Mouse (Mus musculus): ENCODE data around the gene Gys2. TPM values are rescaled to one million over a fixed set of nuclear protein-coding genes. Genes with fewer than 3 reads are reported as not detected.

Gys2 gene
- polyA plus RNA-seq, 1 experiment from 2014 or later: not detected

Other genes with a start within 250 kb of the Gys2 start
- gene Iapp, start 174.7 kb downstream of the Gys2 start, polyA plus RNA-seq (2015; fragmentation: Nextera tagmentation; extraction: Ambion mirVana): 0.19 and 0.52 TPM in 2 replicates
- gene Slco1a5, start 150.1 kb downstream of the Gys2 start, polyA plus RNA-seq (2015; fragmentation: Nextera tagmentation; extraction: Ambion mirVana): 0.06 and 0.14 TPM in 2 replicates
- 18.2 and 18.7 TPM in 2 replicates for gene Pyroxd1, start 127.5 kb downstream of the Gys2 start, polyA plus RNA-seq (2015; fragmentation: Nextera tagmentation; extraction: Ambion mirVana)
- 21.4 and 21.6 TPM in 2 replicates for gene Recql, start 86.0 kb downstream of the Gys2 start, polyA plus RNA-seq (2015; fragmentation: Nextera tagmentation; extraction: Ambion mirVana)
- 69.5 and 74.9 TPM in 2 replicates for gene Golt1b, start 85.9 kb downstream of the Gys2 start, polyA plus RNA-seq (2015; fragmentation: Nextera tagmentation; extraction: Ambion mirVana)
- gene Spx, start 59.7 kb downstream of the Gys2 start, polyA plus RNA-seq (2015; fragmentation: Nextera tagmentation; extraction: Ambion mirVana): 1.2 and 1.5 TPM in 2 replicates
- 526 and 576 TPM in 2 replicates for gene Ldhb, start 34.8 kb upstream of the Gys2 start, polyA plus RNA-seq (2015; fragmentation: Nextera tagmentation; extraction: Ambion mirVana)
- gene Kcnj8, start 98.5 kb upstream of the Gys2 start, polyA plus RNA-seq (2015; fragmentation: Nextera tagmentation; extraction: Ambion mirVana): 13.6 and 19.7 TPM in 2 replicates
- gene Abcc9, start 229.2 kb upstream of the Gys2 start, polyA plus RNA-seq (2015; fragmentation: Nextera tagmentation; extraction: Ambion mirVana): 2.9 and 4.6 TPM in 2 replicates

Measured in neural tube, embryonic 15.5 days (tissue).